Mouse (Mus musculus) thymus, postnatal 14 days (tissue): ENCODE data around the gene Car5b.

Experiments
- DNase-seq: peaks from one replicate; pipeline ENCODE4 v3.0.0; 2021

Gene Car5b

DNA sequence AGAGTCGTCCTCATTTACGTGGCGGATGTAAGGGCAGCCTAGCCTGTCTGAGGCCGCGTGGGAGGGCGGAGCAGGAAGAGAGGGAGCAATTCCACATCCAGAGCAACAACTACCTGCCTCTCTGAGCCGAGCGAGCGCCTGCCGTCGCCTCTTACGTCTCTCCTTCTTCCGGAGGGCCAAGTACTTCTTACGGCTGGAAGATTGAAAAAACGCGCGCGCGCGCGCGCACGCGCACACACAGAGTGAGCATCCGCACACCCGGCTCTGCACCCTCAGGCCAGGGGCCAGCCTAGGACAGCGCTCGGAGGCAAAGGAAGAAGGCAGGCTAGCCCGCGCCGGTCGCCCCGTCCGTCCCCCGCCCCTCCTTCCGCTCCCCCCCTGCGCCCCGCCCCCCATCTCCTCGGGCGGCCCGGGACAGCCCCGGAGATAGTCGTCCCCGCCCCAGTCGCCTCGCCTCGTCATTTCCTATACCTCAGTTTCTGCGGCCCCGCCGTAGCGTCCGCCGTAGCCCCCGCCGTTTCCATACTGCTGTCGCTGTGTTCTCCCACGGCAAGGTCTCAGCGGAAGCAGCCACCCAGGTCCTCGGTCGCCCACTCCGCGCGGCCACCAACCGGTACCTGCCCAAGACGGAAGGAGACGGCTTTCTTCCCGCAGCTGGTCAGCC lies 69.9 kb downstream of the Car5b start:
- DNase-seq = peak; percentile 83

DNA sequence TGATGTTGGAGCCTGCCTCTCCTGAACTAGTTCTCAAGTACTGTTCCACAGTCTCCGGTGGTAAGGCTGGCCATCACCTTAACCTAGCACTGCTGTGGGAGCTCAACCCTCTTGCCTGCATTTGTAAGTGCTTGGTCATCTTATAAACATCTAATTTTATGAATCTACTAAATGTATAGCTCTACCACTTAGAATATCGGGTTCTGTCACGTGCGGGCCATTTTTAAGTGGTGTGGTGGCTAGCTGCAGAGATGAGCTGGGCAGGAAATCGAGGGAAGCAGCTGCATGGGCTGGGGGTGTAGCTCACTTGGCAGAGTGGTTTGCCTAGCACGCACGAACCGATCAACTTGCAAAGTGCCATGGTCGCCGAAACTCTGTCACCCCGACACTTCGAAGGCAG lies 70.4 kb downstream of the Car5b start:
- no peak for DNase-seq

DNA sequence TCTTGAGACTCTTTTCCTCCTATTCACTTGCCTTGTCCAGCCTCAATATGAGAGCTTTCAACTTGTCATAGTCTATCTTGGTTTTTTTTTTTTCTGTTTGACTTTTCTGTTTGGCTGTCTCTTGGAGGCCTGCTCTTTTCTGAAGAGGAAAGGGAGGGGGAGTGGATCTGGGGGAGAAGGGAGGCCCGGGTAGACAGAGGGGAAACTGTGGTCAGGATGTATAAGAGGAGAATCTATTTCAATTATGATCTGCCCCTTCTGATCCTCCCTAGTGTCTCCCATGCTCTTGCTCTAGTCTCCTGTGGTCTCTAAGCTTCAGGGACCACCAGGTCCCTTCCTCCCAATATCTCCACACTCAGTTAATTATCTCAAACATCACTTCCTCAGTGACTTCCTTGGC lies 76.2 kb downstream of the Car5b start:
- no peak for DNase-seq

DNA sequence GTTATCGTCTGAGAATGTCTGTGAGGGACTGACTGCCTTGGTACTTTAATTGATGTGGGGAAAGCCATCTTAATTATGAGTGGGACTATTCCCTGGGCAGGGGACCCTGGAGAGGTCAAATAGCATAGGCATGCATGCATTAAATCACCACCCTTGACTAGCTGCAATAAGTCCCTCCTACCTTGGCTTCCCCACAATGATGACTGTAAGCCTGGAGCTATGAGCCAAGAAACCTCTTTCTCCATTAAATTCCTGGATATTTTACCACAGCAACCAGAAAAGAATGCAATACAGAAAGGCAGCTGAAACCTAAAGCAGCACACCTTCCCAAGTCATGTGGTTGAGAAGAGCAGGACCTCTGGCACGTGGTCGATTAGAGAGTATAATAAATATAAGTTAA lies 83.4 kb downstream of the Car5b start:
- DNase-seq = no peak

DNA sequence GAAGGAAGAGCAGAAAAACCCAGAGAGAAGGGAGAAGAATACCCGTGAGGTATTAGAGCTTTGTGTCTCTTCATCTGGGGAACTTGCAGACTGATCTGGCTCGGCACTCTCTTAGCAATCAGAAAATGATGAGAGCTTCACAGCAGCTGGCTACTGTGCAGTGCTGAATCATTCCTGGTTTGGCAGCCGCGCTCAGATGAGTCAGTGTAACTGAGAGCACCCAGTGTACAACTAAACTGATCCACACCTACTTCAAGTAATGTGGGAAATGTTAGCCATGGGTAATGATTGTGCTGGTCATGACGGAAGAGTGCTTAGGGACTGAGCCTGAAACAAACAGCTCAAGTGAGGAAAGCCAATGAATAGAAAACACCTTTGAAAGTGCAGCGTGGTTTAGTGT lies 89.2 kb downstream of the Car5b start:
- no peak for DNase-seq

DNA sequence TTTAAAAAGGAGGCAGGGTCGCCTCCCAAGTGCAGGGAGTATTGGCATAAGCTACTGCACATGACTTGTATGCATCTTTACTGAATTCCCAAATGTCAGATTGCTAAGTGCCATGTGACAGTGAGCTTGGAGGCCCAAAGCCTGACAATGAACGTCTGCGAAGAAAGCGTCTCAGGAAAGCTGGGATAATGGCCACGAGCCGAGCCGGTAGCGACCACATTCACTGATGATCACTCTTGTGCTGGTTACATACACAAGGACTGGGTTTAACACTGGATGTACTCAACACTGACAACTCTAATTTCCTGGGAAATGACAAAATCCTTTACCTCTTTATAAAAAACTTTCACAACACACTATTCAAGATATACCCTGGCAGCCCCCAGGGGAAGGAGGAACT lies 93.1 kb downstream of the Car5b start:
- no peak for DNase-seq

DNA sequence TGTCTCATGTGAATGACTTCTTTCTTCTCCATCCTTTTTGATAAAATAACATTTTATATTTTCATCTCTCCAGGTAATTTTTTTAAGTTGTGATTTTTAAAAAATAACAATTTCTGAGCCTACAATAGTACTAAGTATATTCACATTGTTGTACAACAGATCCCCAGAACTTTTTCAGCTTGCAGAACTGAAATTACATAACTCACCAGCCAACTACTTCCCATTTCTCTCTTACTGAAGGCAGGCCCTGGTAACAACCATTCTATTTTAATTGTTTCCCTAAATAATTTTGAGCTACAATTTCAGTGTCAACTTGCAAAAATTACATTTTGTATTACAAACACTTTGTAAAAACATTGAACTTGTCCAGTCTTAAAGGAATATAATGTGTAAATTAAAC lies 98.2 kb downstream of the Car5b start:
- DNase-seq = no peak
